Mouse (Mus musculus): ENCODE measurements around the gene Ppat. TPM values are rescaled to one million over a fixed set of nuclear protein-coding genes. Genes with fewer than 3 reads are reported as not detected.
"Not testable (repeated sequence)": the region's sequence is repeated elsewhere in the genome, so short reads cannot be mapped to it uniquely, and the experiment has no call there.

Ppat gene
- total and polyA plus RNA-seq, 3 experiments, result 5.5 to 17.6 (median 13.3) TPM

DNA sequence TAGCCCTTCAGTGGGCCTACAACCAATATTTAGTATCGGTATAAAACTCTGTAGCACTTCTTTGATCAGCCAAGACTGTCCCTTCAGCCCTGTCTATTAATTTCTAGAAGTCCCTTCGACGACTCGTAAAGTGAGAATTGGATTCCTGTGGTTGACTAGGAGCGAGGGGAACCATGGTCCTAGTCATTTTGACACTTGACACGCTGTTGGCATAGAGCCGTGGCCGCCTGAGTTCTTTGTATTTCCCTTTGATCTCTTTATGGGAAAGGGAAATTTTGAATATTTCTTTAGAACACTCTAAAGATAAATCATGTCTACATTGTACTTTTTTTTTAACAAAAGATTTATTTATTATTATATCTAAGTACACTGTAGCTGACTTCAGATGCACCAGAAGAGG lies 24.4 kb upstream of the Ppat start:
- peaks cover 5% of the 10 kb centered on the region for H3K4me1 ChIP-seq (ENCODE audit: control insufficient read depth, insufficient read depth, low read length)
- TF ChIP-seq EP300 (IDR thresholded peaks at IDR 0.05; ENCODE audit: insufficient read depth, low read depth, low read length) (no peak), CTCF (IDR thresholded peaks at IDR 0.05) (no peak), POLR2A (IDR thresholded peaks at IDR 0.05; ENCODE audit: insufficient read depth, low read depth, low read length) (no peak)
- peak overlapping the region; percentile 96; the same call in 1 of the 2 replicates for H3K27ac ChIP-seq
- no peak overlapping the region; the same call in 1 of the 2 replicates for H3K4me3 ChIP-seq
- no peaks in the 10 kb centered on the region for H3K27me3 ChIP-seq (ENCODE audit: control insufficient read depth, insufficient read depth, low read length)
- 73% methylated on average over 8 of the region's 8 CpGs for WGBS
- no peaks in the 10 kb centered on the region; the same call in 1 of the 2 replicates for H3K79me2 ChIP-seq (replicated peaks; ENCODE audit: control insufficient read depth, insufficient read depth, low read length)
- no peak for DNase-seq
- H3K9ac ChIP-seq (ENCODE audit: low read depth, low read length), result no peak overlapping the region
- intact Hi-C loops (cut with DNase I), result loop anchor here (2.0 kb wide), 1 partner anchor 25 kb away; the partner anchor contains the start of genes Paics and Ppat
- peaks cover 7% of the 10 kb centered on the region for H3K36me3 ChIP-seq (ENCODE audit: control insufficient read depth, insufficient read depth, low read length)

DNA sequence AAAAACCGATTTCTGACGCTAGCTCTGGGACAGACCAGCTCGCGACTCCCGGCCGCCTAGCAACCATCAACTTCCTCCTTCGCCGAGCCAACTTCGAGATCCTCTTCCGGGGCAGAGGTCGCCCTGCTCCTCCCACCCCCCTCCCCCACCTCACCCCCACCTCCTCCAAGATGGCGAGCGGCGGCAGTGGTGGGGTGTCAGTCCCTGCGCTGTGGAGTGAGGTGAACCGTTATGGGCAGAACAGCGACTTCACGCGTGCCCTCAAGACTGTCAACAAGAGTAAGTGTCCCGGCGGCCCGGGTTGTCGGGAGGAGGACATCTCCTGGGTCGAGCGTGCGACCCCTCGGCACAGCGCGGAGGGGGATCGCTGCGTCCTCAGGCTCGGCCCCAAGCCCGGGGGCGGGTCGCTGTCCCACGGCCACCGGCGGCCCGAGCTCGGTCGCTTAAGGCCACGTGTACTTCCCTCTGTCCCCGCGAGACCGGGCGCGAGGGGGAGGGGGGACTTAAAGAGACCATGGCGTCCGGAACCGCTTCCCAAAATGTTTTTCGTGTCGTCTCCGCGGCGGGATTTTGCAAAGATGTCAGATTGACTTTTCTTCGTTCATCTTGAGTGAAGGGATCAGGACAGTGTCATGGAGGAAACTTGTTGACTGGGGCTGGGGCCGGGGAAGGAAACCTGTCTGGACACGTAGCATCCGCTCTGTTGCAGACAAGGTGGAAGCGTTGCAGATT lies 23.3 kb upstream of the Ppat start, which contains the start of gene Srp72:
Gene Srp72 (plus strand): TSS at position 130 of the 732 bp plus-strand sequence.
- intact Hi-C loops (cut with DNase I), result loop anchor here (1.0 to 2.0 kb wide), 2 partner anchors 24 to 69 kb away; partner anchors contain the start of genes Aasdh, Paics and Ppat
- under 1% methylated on average over 60 of the region's 60 CpGs for WGBS

DNA sequence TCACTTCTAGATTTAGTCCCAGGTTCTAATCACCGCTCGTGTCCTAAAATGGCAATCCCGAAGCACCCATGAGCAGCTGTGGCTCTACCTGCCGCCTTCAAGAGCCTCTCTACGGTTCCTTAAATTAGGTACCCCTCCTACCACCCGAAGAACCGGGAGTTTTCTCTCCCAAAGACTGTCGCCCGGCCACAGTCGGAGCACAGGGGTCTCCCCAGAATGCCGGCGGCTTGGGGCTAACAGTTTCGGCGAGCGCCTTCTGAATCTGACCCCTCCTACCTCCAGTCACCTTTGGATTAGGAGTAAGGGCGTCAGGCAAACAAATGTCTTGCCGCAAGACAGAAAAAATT lies 22.8 kb upstream of the Ppat start:
- Histone ChIP-seq H3K4me1 (ENCODE audit: control insufficient read depth, insufficient read depth, low read length) (peaks cover 5% of the 10 kb centered on the region), H3K9ac (ENCODE audit: low read depth, low read length) (peak overlapping the region; percentile 70), H3K27me3 (ENCODE audit: control insufficient read depth, insufficient read depth, low read length) (no peaks in the 10 kb centered on the region), H3K36me3 (ENCODE audit: control insufficient read depth, insufficient read depth, low read length) (peaks cover 7% of the 10 kb centered on the region), H3K27ac (peak overlapping the region; percentile 96), H3K79me2 (replicated peaks; ENCODE audit: control insufficient read depth, insufficient read depth, low read length) (no peaks in the 10 kb centered on the region; the same call in 1 of the 2 replicates), H3K4me3 (peak overlapping the region; percentile 100)
- whole genome bisulfite sequencing, result 1% methylated on average over 17 of the region's 17 CpGs
- no peak for DNase-seq
- intact Hi-C loops (cut with DNase I), result loop anchor here (1.0 to 2.0 kb wide), 2 partner anchors 23 to 69 kb away; partner anchors contain the start of genes Aasdh, Paics and Ppat
- TF ChIP-seq EP300 (IDR thresholded peaks at IDR 0.05; ENCODE audit: insufficient read depth, low read depth, low read length) (no peak), POLR2A (IDR thresholded peaks at IDR 0.05; ENCODE audit: insufficient read depth, low read depth, low read length) (no peak), CTCF (IDR thresholded peaks at IDR 0.05) (no peak)

More for the DNA sequence above, 23.3 kb upstream of the Ppat start, which contains the start of gene Srp72:
- Histone ChIP-seq H3K4me3 (peak within 1 kb of the TSS; percentile 100), H3K36me3 (ENCODE audit: control insufficient read depth, insufficient read depth, low read length) (peaks cover 7% of the 10 kb centered on the region), H3K27me3 (ENCODE audit: control insufficient read depth, insufficient read depth, low read length) (no peaks in the 10 kb centered on the region), H3K9ac (ENCODE audit: low read depth, low read length) (peak within 1 kb of the TSS; percentile 81), H3K79me2 (replicated peaks; ENCODE audit: control insufficient read depth, insufficient read depth, low read length) (no peaks in the 10 kb centered on the region; the same call in 1 of the 2 replicates), H3K27ac (peak within 1 kb of the TSS; percentile 96), H3K4me1 (ENCODE audit: control insufficient read depth, insufficient read depth, low read length) (peaks cover 5% of the 10 kb centered on the region)
- peak; percentile 85 to 87 for DNase-seq
- TF ChIP-seq POLR2A (IDR thresholded peaks at IDR 0.05; ENCODE audit: insufficient read depth, low read depth, low read length) (peak; percentile 75), CTCF (IDR thresholded peaks at IDR 0.05) (no peak), EP300 (IDR thresholded peaks at IDR 0.05; ENCODE audit: insufficient read depth, low read depth, low read length) (peak; percentile 58; the same call in 1 of the 2 replicates)

DNA sequence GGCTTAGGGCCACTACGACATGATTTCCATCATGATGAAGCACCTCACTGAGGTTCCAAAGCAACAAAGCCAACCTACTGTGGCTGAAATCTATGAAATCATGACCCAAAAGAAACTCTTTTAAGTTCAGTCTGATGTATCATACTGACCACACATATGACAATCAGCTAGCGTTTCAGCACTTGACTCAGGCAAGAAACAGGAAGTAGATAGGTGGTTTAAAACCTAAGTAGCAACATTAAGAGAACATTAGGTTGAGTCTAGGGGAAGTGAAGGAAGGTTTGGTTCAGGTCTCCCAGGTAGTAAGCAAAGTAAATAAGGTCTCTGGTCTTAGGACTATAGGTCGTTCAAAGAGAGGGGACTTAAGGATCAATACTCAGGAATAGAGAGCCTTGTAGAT lies 22.1 kb upstream of the Ppat start:
- DNase-seq, result no peak
- Histone ChIP-seq H3K79me2 (replicated peaks; ENCODE audit: control insufficient read depth, insufficient read depth, low read length) (no peaks in the 10 kb centered on the region; the same call in 1 of the 2 replicates), H3K4me1 (ENCODE audit: control insufficient read depth, insufficient read depth, low read length) (peaks cover 5% of the 10 kb centered on the region), H3K27me3 (ENCODE audit: control insufficient read depth, insufficient read depth, low read length) (no peaks in the 10 kb centered on the region), H3K4me3 (peak overlapping the region; percentile 100; the same call in 1 of the 2 replicates), H3K36me3 (ENCODE audit: control insufficient read depth, insufficient read depth, low read length) (peaks cover 7% of the 10 kb centered on the region), H3K27ac (no peak overlapping the region), H3K9ac (ENCODE audit: low read depth, low read length) (no peak overlapping the region; the same call in 1 of the 2 replicates)
- TF ChIP-seq CTCF (IDR thresholded peaks at IDR 0.05), result no peak
- TF ChIP-seq POLR2A (IDR thresholded peaks at IDR 0.05; ENCODE audit: insufficient read depth, low read depth, low read length), result no peak
- no peak for TF ChIP-seq EP300 (IDR thresholded peaks at IDR 0.05; ENCODE audit: insufficient read depth, low read depth, low read length)
- intact Hi-C loops (cut with DNase I), result no loop called here
- 46% methylated on average over 3 of the region's 3 CpGs for WGBS

DNA sequence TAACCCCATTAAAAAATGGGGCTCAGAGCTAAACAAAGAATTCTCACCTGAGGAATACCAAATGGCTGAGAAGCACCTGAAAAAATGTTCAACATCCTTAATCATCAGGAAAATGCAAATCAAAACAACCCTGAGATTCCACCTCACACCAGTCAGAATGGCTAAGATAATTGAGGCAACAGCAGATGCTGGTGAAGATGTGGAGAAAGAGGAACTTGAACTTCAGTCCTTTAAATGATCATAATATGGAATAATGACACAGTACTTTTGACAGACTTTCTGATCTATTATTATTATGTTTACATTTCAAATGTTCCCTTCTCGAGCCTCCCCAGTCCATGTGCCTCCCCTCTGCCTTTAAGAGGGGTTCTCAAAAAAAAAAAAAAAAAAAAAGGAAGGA lies 19.7 kb upstream of the Ppat start:
- H3K36me3 ChIP-seq (ENCODE audit: control insufficient read depth, insufficient read depth, low read length); H3K27me3 ChIP-seq (ENCODE audit: control insufficient read depth, insufficient read depth, low read length); H3K9ac ChIP-seq (ENCODE audit: low read depth, low read length); H3K4me3 ChIP-seq; intact Hi-C loops (cut with DNase I); H3K27ac ChIP-seq; H3K4me1 ChIP-seq (ENCODE audit: control insufficient read depth, insufficient read depth, low read length); DNase-seq; H3K79me2 ChIP-seq (replicated peaks; ENCODE audit: control insufficient read depth, insufficient read depth, low read length): not testable (repeated sequence)
- 78% methylated on average over 1 of the region's 1 CpGs for WGBS

DNA sequence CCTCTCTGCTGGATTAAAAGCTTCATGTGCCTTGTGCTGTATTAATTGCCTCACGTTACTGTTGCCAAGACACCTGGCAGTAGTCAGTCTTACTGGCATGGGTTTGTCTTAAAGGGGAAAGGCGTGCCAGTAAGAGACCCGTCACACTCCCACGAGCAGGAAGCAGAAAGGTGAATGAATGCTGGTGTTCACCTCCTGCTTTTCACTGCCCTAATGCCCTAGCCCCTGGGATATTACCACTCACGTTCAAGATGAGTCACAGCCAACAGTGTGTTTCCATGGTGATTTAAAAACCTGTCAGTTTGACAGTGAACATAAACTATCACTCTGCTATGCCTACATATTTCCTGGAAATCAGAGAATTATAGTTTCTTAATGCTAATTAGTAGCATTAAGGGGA lies 17.9 kb upstream of the Ppat start:
- no peaks in the 10 kb centered on the region for H3K27me3 ChIP-seq (ENCODE audit: control insufficient read depth, insufficient read depth, low read length)
- intact Hi-C loops (cut with DNase I), result no loop called here
- DNase-seq, result no peak
- TF ChIP-seq CTCF (IDR thresholded peaks at IDR 0.05) (no peak), POLR2A (IDR thresholded peaks at IDR 0.05; ENCODE audit: insufficient read depth, low read depth, low read length) (no peak), EP300 (IDR thresholded peaks at IDR 0.05; ENCODE audit: insufficient read depth, low read depth, low read length) (no peak)
- peaks cover 6% of the 10 kb centered on the region for H3K36me3 ChIP-seq (ENCODE audit: control insufficient read depth, insufficient read depth, low read length)
- H3K79me2 ChIP-seq (replicated peaks; ENCODE audit: control insufficient read depth, insufficient read depth, low read length), result no peaks in the 10 kb centered on the region; the same call in 1 of the 2 replicates
- peaks cover 3% of the 10 kb centered on the region for H3K4me1 ChIP-seq (ENCODE audit: control insufficient read depth, insufficient read depth, low read length)
- no peak overlapping the region for H3K9ac ChIP-seq (ENCODE audit: low read depth, low read length)
- 48% methylated on average over 5 of the region's 5 CpGs for WGBS
- no peak overlapping the region for H3K27ac ChIP-seq
- H3K4me3 ChIP-seq, result no peak overlapping the region
